Mouse (Mus musculus) liver, adult 2 months (tissue): Measurements from ENCODE around the gene Hc. TPM values are rescaled to one million over a fixed set of nuclear protein-coding genes. Genes with fewer than 3 reads are reported as not detected.

Source experiments
- DNase-seq: peaks from one replicate; pipeline ENCODE4 v3.0.0-alpha.2; 2011; ENCODE audit warnings: low read depth, low spot score; ENCODE audit errors: extremely low read depth
- H3K27ac ChIP-seq: fragments of 200-500 bp; replicated peaks from 2 replicates; pipeline ENCODE4 v1.5.1; 2012; ENCODE audit warnings: low read depth, mild to moderate bottlenecking, control low read depth, inconsistent platforms, low read length; ENCODE audit not compliant: insufficient read depth
- H3K27me3 ChIP-seq: fragments of 200-500 bp; 2 replicates; pipeline ENCODE4 v1.6.1; 2012; ENCODE audit warnings: mild to moderate bottlenecking, moderate library complexity, low read length, inconsistent platforms; ENCODE audit not compliant: control insufficient read depth, insufficient read depth
- H3K36me3 ChIP-seq: fragments of 200-500 bp; 2 replicates; pipeline ENCODE4 v1.6.1; 2012; ENCODE audit warnings: low read length, inconsistent platforms; ENCODE audit not compliant: control insufficient read depth, insufficient read depth
- H3K4me1 ChIP-seq: fragments of 200-500 bp; 2 replicates; pipeline ENCODE4 v1.6.1; 2011; ENCODE audit warnings: low read length; ENCODE audit not compliant: control insufficient read depth, insufficient read depth
- H3K4me3 ChIP-seq: fragments of 200-500 bp; 2 replicates; pipeline ENCODE4 v1.5.1; 2011; ENCODE audit warnings: low read depth, mild to moderate bottlenecking, control low read depth, low read length, moderate library complexity; ENCODE audit not compliant: insufficient read depth
- H3K79me2 ChIP-seq: fragments of 200-500 bp; 2 replicates; pipeline ENCODE4 v1.6.1; 2012; ENCODE audit warnings: inconsistent platforms, mild to moderate bottlenecking, low read length, moderate library complexity; ENCODE audit not compliant: control insufficient read depth, insufficient read depth
- H3K9ac ChIP-seq: fragments of 200-500 bp; 2 replicates; pipeline ENCODE4 v1.6.1; 2012; ENCODE audit warnings: low read depth, mild to moderate bottlenecking, control low read depth, inconsistent platforms, low read length
- CTCF ChIP-seq: fragments of 200-500 bp; IDR thresholded peaks from 2 replicates; pipeline ENCODE4 v1.5.1; 2011; ENCODE audit warnings: low read depth, low read length, control low read depth
- POLR2A ChIP-seq: fragments of 200-500 bp; IDR thresholded peaks from 2 replicates; pipeline ENCODE4 v1.6.1; 2011; ENCODE audit warnings: low read length, control low read depth; ENCODE audit not compliant: insufficient read depth; ENCODE audit errors: extremely low read depth
- WGBS: fragments of 180-500 bp; shearing (Covaris S2); methylation state at CpG from one replicate; pipeline ENCODE4 v1.1.7; 2018; 5-methylcytosine and 5-hydroxymethylcytosine counted together
- polyA plus RNA-seq: library from polyadenylated mRNA; depleted of rRNA; stranded (reverse); fragments of >200 nt; gene quantifications from 2 replicates; pipeline ENCODE4 v1.2.3, GENCODE M21; 2012
- total RNA-seq: library from RNA; depleted of rRNA; stranded (reverse); fragments of >200 nt; gene quantifications from 2 replicates; pipeline ENCODE4 v1.2.3, GENCODE M21; 2014

Hc gene
- total and polyA plus RNA-seq, 2 experiments, result 139 to 594 TPM

DNA sequence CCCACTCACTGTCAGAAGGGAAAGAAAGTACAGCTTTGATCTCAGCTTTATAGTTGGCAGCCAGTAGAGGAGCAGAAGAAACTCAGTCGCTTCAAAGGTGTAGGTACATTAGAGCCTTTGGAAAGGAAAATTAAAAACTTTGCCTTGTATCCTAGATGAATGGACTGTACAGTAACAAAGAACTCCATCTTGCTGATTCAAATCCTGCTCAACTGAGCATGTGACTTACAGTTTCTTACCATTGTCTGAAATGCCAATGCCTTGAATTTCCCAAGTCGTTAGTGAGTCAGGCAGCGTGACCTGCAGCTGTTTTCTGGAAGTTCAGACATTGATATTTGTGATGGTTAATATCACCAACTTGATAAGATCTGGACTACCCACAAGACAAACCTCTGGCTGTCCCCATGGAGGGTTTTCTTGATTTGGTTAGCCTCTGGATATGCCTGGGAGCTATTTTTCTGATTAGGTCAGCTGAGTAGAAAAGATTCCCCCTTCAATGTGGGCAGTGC lies 36.5 kb downstream of the Hc start:
- 83% methylated on average over 3 of the region's 3 CpGs for WGBS
- TF ChIP-seq CTCF (no peak), POLR2A (no peak)
- peaks cover 74% of the 10 kb centered on the region for H3K36me3 ChIP-seq

GRCm38 (mm10) chr2:35021806-35022205 lies 39.4 kb downstream of the Hc start:
- Histone ChIP-seq H3K36me3 (peaks cover 79% of the 10 kb centered on the region), H3K27ac (no peak overlapping the region), H3K9ac (no peak overlapping the region), H3K79me2 (no peaks in the 10 kb centered on the region), H3K27me3 (no peaks in the 10 kb centered on the region), H3K4me1 (no peaks in the 10 kb centered on the region), H3K4me3 (no peak overlapping the region)
- no peak for TF ChIP-seq POLR2A
- no peak for TF ChIP-seq CTCF
- WGBS, result 89% methylated on average over 5 of the region's 5 CpGs
- no peak for DNase-seq

More for the DNA sequence above, 36.5 kb downstream of the Hc start:
- Histone ChIP-seq H3K79me2 (no peaks in the 10 kb centered on the region), H3K4me1 (no peaks in the 10 kb centered on the region), H3K9ac (no peak overlapping the region), H3K27ac (no peak overlapping the region), H3K27me3 (no peaks in the 10 kb centered on the region), H3K4me3 (no peak overlapping the region)
- DNase-seq, result no peak

- Histone ChIP-seq H3K27ac (no peak overlapping the region), H3K4me3 (no peak overlapping the region), H3K79me2 (no peaks in the 10 kb centered on the region), H3K9ac (no peak overlapping the region), H3K36me3 (peaks cover 88% of the 10 kb centered on the region), H3K4me1 (no peaks in the 10 kb centered on the region), H3K27me3 (no peaks in the 10 kb centered on the region)
- no peak for DNase-seq
- no peak for TF ChIP-seq CTCF
- no peak for TF ChIP-seq POLR2A
- WGBS, result 54% methylated on average over 6 of the region's 6 CpGs
Measured at GRCm38 (mm10) chr2:35015861-35016260, 45.4 kb downstream of the Hc start.

DNA sequence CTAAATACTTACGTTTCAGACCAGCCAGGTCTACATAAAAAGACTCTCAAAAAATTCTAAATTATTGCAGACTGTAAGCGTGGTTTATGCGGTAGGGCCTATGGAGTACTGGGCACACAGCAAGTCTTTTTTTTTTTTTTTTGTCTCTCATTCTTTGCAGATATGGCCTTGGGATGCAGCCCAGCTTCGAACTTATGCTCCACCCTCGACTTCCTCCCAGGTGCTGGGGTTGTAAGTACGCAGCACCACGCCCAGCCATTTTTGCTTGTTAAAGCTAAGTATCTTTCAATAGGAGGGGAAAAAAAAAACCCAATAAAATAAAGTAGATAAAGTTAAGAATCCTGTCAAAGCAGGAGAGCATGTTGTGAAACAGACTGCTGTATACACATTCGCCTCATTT lies 49.6 kb downstream of the Hc start:
- Histone ChIP-seq H3K27ac (no peak overlapping the region), H3K79me2 (no peaks in the 10 kb centered on the region), H3K4me1 (no peaks in the 10 kb centered on the region), H3K27me3 (no peaks in the 10 kb centered on the region), H3K9ac (no peak overlapping the region), H3K36me3 (peaks cover 79% of the 10 kb centered on the region), H3K4me3 (no peak overlapping the region)
- WGBS, result 87% methylated on average over 8 of the region's 8 CpGs
- DNase-seq, result no peak
- TF ChIP-seq CTCF (no peak), POLR2A (no peak)

GRCm38 (mm10) chr2:34998956-34999355 lies 62.3 kb downstream of the Hc start:
- Histone ChIP-seq H3K27me3 (no peaks in the 10 kb centered on the region), H3K4me3 (no peak overlapping the region), H3K4me1 (no peaks in the 10 kb centered on the region), H3K79me2 (no peaks in the 10 kb centered on the region), H3K27ac (no peak overlapping the region), H3K9ac (no peak overlapping the region), H3K36me3 (peaks cover 75% of the 10 kb centered on the region)
- DNase-seq, result no peak
- TF ChIP-seq CTCF, result no peak
- no peak for TF ChIP-seq POLR2A
- WGBS, result 87% methylated on average over 9 of the region's 9 CpGs

GRCm38 (mm10) chr2:34996506-34996905 lies 64.7 kb downstream of the Hc start:
- H3K4me1 ChIP-seq, result no peaks in the 10 kb centered on the region
- no peak for DNase-seq
- no peak overlapping the region for H3K4me3 ChIP-seq
- H3K27me3 ChIP-seq, result no peaks in the 10 kb centered on the region
- H3K36me3 ChIP-seq, result peaks cover 65% of the 10 kb centered on the region
- H3K79me2 ChIP-seq, result no peaks in the 10 kb centered on the region
- no peak overlapping the region for H3K9ac ChIP-seq
- 84% methylated on average over 5 of the region's 5 CpGs for WGBS
- TF ChIP-seq POLR2A, result no peak
- TF ChIP-seq CTCF, result no peak
- no peak overlapping the region for H3K27ac ChIP-seq
